Mouse (Mus musculus) MEL (cell line): ENCODE results near the gene Prkaa1. TPM values are rescaled to one million over a fixed set of nuclear protein-coding genes. Genes with fewer than 3 reads are reported as not detected.
A peak's percentile ranks its signal among the peaks of the same experiment; 100 is the strongest.

Source experiments
- DNase-seq: peaks from one replicate; pipeline ENCODE4 v3.0.0; 2011; ENCODE audit warnings: low read depth, low spot score
- H3K27ac ChIP-seq: 2 replicates; pipeline ENCODE4 v1.5.1; 2012; ENCODE audit warnings: low read depth, mild to moderate bottlenecking, control low read depth, low read length, moderate library complexity; ENCODE audit not compliant: control insufficient read depth
- H3K27me3 ChIP-seq, 2 experiments: fragments of 150-350 bp in 1 of 2; sonication (generic) in 1 of 2; 2 replicates each; pipeline ENCODE4 v1.6.1; 2012; ENCODE audit warnings: low read length in 2 of 2, mild to moderate bottlenecking in 2 of 2, improper control_type of control experiment in 1 of 2, moderate library complexity in 1 of 2; ENCODE audit not compliant: insufficient read depth in 2 of 2, control insufficient read depth in 1 of 2
- H3K36me3 ChIP-seq, 2 experiments: 2 replicates each; pipeline ENCODE4 v1.6.1; 2012 to 2014; ENCODE audit warnings: low read length in 2 of 2, improper control_type of control experiment in 1 of 2, inconsistent platforms in 1 of 2, mild to moderate bottlenecking in 1 of 2; ENCODE audit not compliant: insufficient read depth in 2 of 2, control insufficient read depth in 1 of 2
- H3K4me1 ChIP-seq, 2 experiments: fragments of 150-350 bp in 1 of 2; sonication (generic) in 1 of 2; 2 replicates each; pipeline ENCODE4 v1.6.1; 2012; ENCODE audit warnings: low read length in 2 of 2, improper control_type of control experiment in 1 of 2, mild to moderate bottlenecking in 1 of 2; ENCODE audit not compliant: insufficient read depth in 2 of 2, control insufficient read depth in 1 of 2
- H3K4me3 ChIP-seq, 2 experiments: fragments of 150-350 bp in 1 of 2; sonication (generic) in 1 of 2; 2 replicates each; pipeline ENCODE4 v1.5.1; 2012; ENCODE audit warnings: low read depth in 2 of 2, low read length in 2 of 2, mild to moderate bottlenecking in 2 of 2, moderate library complexity in 2 of 2, control low read depth in 1 of 2, improper control_type of control experiment in 1 of 2; ENCODE audit not compliant: control insufficient read depth in 1 of 2, insufficient read depth in 1 of 2
- H3K79me2 ChIP-seq: 2 replicates; pipeline ENCODE4 v1.6.1; 2012; ENCODE audit warnings: mild to moderate bottlenecking, low read length, moderate library complexity; ENCODE audit not compliant: control insufficient read depth, poor library complexity, insufficient read depth
- H3K9ac ChIP-seq: 2 replicates; pipeline ENCODE4 v1.6.1; 2012; ENCODE audit warnings: low read depth, mild to moderate bottlenecking, control low read depth, low read length, moderate library complexity; ENCODE audit not compliant: control insufficient read depth, poor library complexity, severe bottlenecking
- H3K9me3 ChIP-seq: fragments of 150-350 bp; sonication (generic); replicated peaks from 2 replicates; pipeline ENCODE4 v1.6.1; 2012; ENCODE audit warnings: mild to moderate bottlenecking, low read length, improper control_type of control experiment, moderate library complexity; ENCODE audit not compliant: insufficient read depth
- CTCF ChIP-seq, 3 experiments: IDR thresholded peaks in 2 of 3; conservative IDR thresholded peaks in 1 of 3; 2 replicates each; pipeline ENCODE4 v1.5.1; 2011 to 2012; ENCODE audit warnings: low read length in 3 of 3, low read depth in 2 of 3, mild to moderate bottlenecking in 2 of 3, improper control_type of control experiment in 1 of 3, inconsistent platforms in 1 of 3, mixed read lengths in 1 of 3, moderate library complexity in 1 of 3; ENCODE audit not compliant: control insufficient read depth in 1 of 3, insufficient read depth in 1 of 3, poor library complexity in 1 of 3, severe bottlenecking in 1 of 3
- EP300 ChIP-seq, 2 experiments: IDR thresholded peaks; 2 replicates each; pipeline ENCODE4 v1.6.1; 2011; ENCODE audit warnings: improper control_type of control experiment in 2 of 2, low read length in 2 of 2, low read depth in 1 of 2, mild to moderate bottlenecking in 1 of 2
- GATA1 ChIP-seq: IDR thresholded peaks from 2 replicates; pipeline ENCODE4 v1.6.1; 2011; ENCODE audit warnings: low read depth, low read length, improper control_type of control experiment
- MAZ ChIP-seq: IDR thresholded peaks from 2 replicates; pipeline ENCODE4 v1.6.1; 2012; ENCODE audit warnings: low read depth, mild to moderate bottlenecking, inconsistent platforms, low read length, improper control_type of control experiment
- MEF2A ChIP-seq: IDR thresholded peaks from 2 replicates; pipeline ENCODE4 v1.6.1; 2014; ENCODE audit warnings: low read depth, mild to moderate bottlenecking, inconsistent platforms, low read length, improper control_type of control experiment; ENCODE audit not compliant: poor library complexity, insufficient replicate concordance, severe bottlenecking; ENCODE audit errors: extremely low read depth
- MXI1 ChIP-seq: IDR thresholded peaks from 2 replicates; pipeline ENCODE4 v1.6.1; 2011; ENCODE audit warnings: mild to moderate bottlenecking, low read depth, low read length, improper control_type of control experiment
- MYC ChIP-seq: IDR thresholded peaks from 2 replicates; pipeline ENCODE4 v1.6.1; 2011; ENCODE audit warnings: low read depth, mild to moderate bottlenecking, low read length, improper control_type of control experiment, moderate library complexity
- NELFE ChIP-seq: IDR thresholded peaks from 2 replicates; pipeline ENCODE4 v1.6.1; 2011; ENCODE audit warnings: low read depth, low read length, improper control_type of control experiment
- NRF1 ChIP-seq: IDR thresholded peaks from 2 replicates; pipeline ENCODE4 v1.6.1; 2014; ENCODE audit warnings: low read depth, mild to moderate bottlenecking, inconsistent platforms, low read length, improper control_type of control experiment, moderate library complexity; ENCODE audit not compliant: poor library complexity, insufficient read depth, severe bottlenecking
- POLR2AphosphoS2 ChIP-seq: IDR thresholded peaks from 2 replicates; pipeline ENCODE4 v1.6.1; 2011; ENCODE audit warnings: low read length, improper control_type of control experiment
- POLR2AphosphoS5 ChIP-seq: IDR thresholded peaks from 2 replicates; pipeline ENCODE4 v1.6.1; 2012; ENCODE audit warnings: low read depth, borderline replicate concordance, mild to moderate bottlenecking, inconsistent platforms, low read length, moderate library complexity, mixed read lengths
- RCOR1 ChIP-seq: IDR thresholded peaks from 2 replicates; pipeline ENCODE4 v1.6.1; 2012; ENCODE audit warnings: low read depth, mild to moderate bottlenecking, inconsistent platforms, low read length, improper control_type of control experiment
- TCF12 ChIP-seq: IDR thresholded peaks from 2 replicates; pipeline ENCODE4 v1.6.1; 2014; ENCODE audit warnings: low read depth, mild to moderate bottlenecking, inconsistent platforms, low read length, improper control_type of control experiment, moderate library complexity
- UBTF ChIP-seq: IDR thresholded peaks from 2 replicates; pipeline ENCODE4 v1.6.1; 2012; ENCODE audit warnings: low read depth, mild to moderate bottlenecking, inconsistent platforms, low read length, improper control_type of control experiment, moderate library complexity, borderline replicate concordance; ENCODE audit not compliant: insufficient read depth
- USF2 ChIP-seq, 2 experiments: IDR thresholded peaks; 2 replicates each; pipeline ENCODE4 v1.6.1; 2011 to 2012; ENCODE audit warnings: improper control_type of control experiment in 2 of 2, low read length in 2 of 2, borderline replicate concordance in 1 of 2, inconsistent platforms in 1 of 2, low read depth in 1 of 2, mild to moderate bottlenecking in 1 of 2; ENCODE audit not compliant: insufficient read depth in 1 of 2
- ZMIZ1 ChIP-seq: IDR thresholded peaks from 2 replicates; pipeline ENCODE4 v1.6.1; 2012; ENCODE audit warnings: low read depth, mild to moderate bottlenecking, inconsistent platforms, low read length, improper control_type of control experiment, moderate library complexity
- polyA plus RNA-seq, 2 experiments: library from polyadenylated mRNA; stranded (reverse) in 1 of 2; unstranded in 1 of 2; fragments of >175 nt in 1 of 2; fragments of >200 nt in 1 of 2; gene quantifications; 2 replicates each; pipeline versions ENCODE4 v1.2.1 to v1.2.4; 2012; ENCODE audit warnings: low replicate concordance in 2 of 2, low read depth in 1 of 2; ENCODE audit not compliant: insufficient read length in 2 of 2, insufficient read depth in 1 of 2, missing spikeins in 1 of 2
- total RNA-seq: library from RNA; depleted of rRNA; stranded (reverse); fragments of 300-350 nt; gene quantifications from 2 replicates; pipeline ENCODE4 v1.2.3, GENCODE M21; 2012

The Prkaa1 gene
- total and polyA plus RNA-seq, 3 experiments: 18.3 to 23.0 TPM; not detected in 1

DNA sequence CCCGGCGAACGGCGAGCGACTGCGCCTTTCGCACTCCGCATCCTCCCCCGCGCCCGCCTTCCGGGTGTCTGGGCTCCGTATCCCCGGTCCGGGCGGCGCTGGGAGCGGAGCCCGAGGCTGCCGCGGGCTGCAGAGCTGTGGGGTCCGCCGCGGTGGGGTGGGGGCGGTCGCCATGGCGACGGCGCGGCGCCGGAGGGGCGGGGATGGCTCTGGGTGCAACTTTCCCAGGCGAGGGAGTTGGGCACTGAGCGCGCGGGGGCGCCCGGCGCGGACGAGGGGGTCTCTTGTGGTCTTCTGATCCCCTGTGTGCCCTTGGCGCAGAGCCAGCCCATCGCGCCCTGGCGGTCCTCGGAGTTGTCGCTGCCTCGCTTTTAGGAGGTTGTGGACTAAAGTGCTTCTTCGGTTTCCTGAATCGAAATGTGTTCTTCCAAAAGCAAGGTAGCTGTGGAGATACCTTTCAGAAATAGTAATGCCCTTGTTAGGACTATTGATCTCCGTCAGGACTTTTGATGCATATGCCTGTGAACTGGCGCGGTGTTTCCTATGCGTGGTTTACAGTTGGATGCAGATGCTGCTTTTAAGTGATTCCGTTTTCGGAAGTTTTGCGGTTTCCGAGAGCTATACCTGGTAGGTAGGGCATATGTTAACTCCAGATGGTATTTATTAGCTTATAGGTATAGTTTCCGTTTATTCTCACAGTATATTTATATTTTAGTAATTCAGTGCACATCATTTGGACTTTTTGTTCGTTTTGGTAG is 539 bp downstream of the Prkaa1 start:
- no peaks in the 10 kb centered on the region for H3K9me3 ChIP-seq
- H3K27ac ChIP-seq: peak overlapping the region; percentile 68
- H3K9ac ChIP-seq: peak overlapping the region; percentile 95
- no peak for TF ChIP-seq MAZ
- peak; percentile 80; the same call in 1 of the 2 replicates for TF ChIP-seq UBTF
- no peak for TF ChIP-seq GATA1
- TF ChIP-seq MEF2A: no peak
- TF ChIP-seq RCOR1: no peak
- 0 out of 2 replicates have a peak, but pooled peaks have one; percentile 23 for TF ChIP-seq MYC
- peak; percentile 61; the same call in 1 of the 2 replicates for TF ChIP-seq MXI1
- TF ChIP-seq TCF12: no peak; the same call in 1 of the 2 replicates
- 0 out of 6 replicates have a peak, but pooled peaks of 1 of the 3 experiments have one; percentile 3 for TF ChIP-seq CTCF (IDR thresholded peaks at IDR 0.05 in 2 of 3, conservative IDR thresholded peaks at IDR 0.05 in 1 of 3; ENCODE audit: control insufficient read depth in 1 of 3, insufficient read depth in 1 of 3, low read depth in 2 of 3, low read length in 3 of 3, poor library complexity in 1 of 3, severe bottlenecking in 1 of 3)
- no peak for TF ChIP-seq NRF1
- no peak for TF ChIP-seq NELFE
- no peak for TF ChIP-seq POLR2AphosphoS2
- no peak for TF ChIP-seq POLR2AphosphoS5
- TF ChIP-seq ZMIZ1: no peak
- no peak for TF ChIP-seq USF2 (IDR thresholded peaks at IDR 0.05; ENCODE audit: borderline replicate concordance in 1 of 2, insufficient read depth in 1 of 2, low read depth in 1 of 2, low read length in 2 of 2)
- TF ChIP-seq EP300 (IDR thresholded peaks at IDR 0.05; ENCODE audit: low read depth in 1 of 2, low read length in 2 of 2): 0 out of 4 replicates have a peak, but pooled peaks of 1 of the 2 experiments have one; percentile 17
- peaks cover 0 to 29% of the 10 kb centered on the region in 2 experiments; a peak in 2 of 4 replicates for H3K36me3 ChIP-seq
- no peaks in the 10 kb centered on the region for H3K27me3 ChIP-seq
- peak; percentile 75 for DNase-seq
- H3K4me1 ChIP-seq: peaks cover 17 to 21% of the 10 kb centered on the region in 2 experiments
- H3K79me2 ChIP-seq: peaks cover 45% of the 10 kb centered on the region
- peak overlapping the region; percentile 77 to 84 for H3K4me3 ChIP-seq
